Mouse (Mus musculus) small intestine, adult 2 months (tissue): Measurements from ENCODE around the gene Rab31.

Source experiments
- CTCF ChIP-seq: fragments of 200-500 bp; IDR thresholded peaks from 2 replicates; pipeline ENCODE4 v1.5.1; 2012; ENCODE audit warnings: low read depth, mild to moderate bottlenecking, control low read depth, inconsistent platforms, low read length, moderate library complexity, mixed read lengths; ENCODE audit not compliant: insufficient replicate concordance, insufficient read length; ENCODE audit errors: extremely low read depth
- POLR2A ChIP-seq: fragments of 200-500 bp; IDR thresholded peaks from 2 replicates; pipeline ENCODE4 v1.6.1; 2012; ENCODE audit warnings: low read depth, mild to moderate bottlenecking, control low read depth, inconsistent platforms, low read length, moderate library complexity

- no peak for TF ChIP-seq CTCF
- no peak for TF ChIP-seq POLR2A
Measured at GRCm38 (mm10) chr17:65677742-65678141, 94.8 kb downstream of the Rab31 start.
